Mouse (Mus musculus) C2C12 (cell line): ENCODE data around the gene Vipr1. TPM values are rescaled to one million over a fixed set of nuclear protein-coding genes. Genes with fewer than 3 reads are reported as not detected.

Source experiments
- H3K27me3 ChIP-seq: one replicate; pipeline ENCODE4 v1.6.1; 2011; ENCODE audit not compliant: control insufficient read depth, insufficient read depth, insufficient read length
- H3K36me3 ChIP-seq: one replicate; pipeline ENCODE4 v1.6.1; 2011; ENCODE audit not compliant: control insufficient read depth, insufficient read depth
- H3K4me3 ChIP-seq: one replicate; pipeline ENCODE4 v1.5.1; 2011; ENCODE audit warnings: mild to moderate bottlenecking, control low read depth; ENCODE audit not compliant: poor library complexity, insufficient read depth, severe bottlenecking
- H3K79me2 ChIP-seq: one replicate; pipeline ENCODE4 v1.6.1; 2011; ENCODE audit not compliant: control insufficient read depth, insufficient read depth
- H3K79me3 ChIP-seq: one replicate; pipeline ENCODE4 v1.6.1; 2011; ENCODE audit warnings: low read depth, control low read depth
- H3ac ChIP-seq: one replicate; pipeline ENCODE3; 2011; ENCODE audit warnings: low read depth; ENCODE audit not compliant: control insufficient read depth, insufficient read length
- CEBPB ChIP-seq: IDR thresholded peaks from one replicate; pipeline ENCODE4 v1.6.1; 2011; ENCODE audit warnings: low read depth, mild to moderate bottlenecking, control low read depth, moderate library complexity
- CTCF ChIP-seq: IDR thresholded peaks from one replicate; pipeline ENCODE4 v1.5.1; 2011; ENCODE audit not compliant: control insufficient read depth, insufficient read depth, insufficient read length
- FOSL1 ChIP-seq: IDR thresholded peaks from one replicate; pipeline ENCODE4 v1.8.0; 2011; ENCODE audit warnings: mild to moderate bottlenecking, low read length; ENCODE audit not compliant: poor library complexity, insufficient read depth, severe bottlenecking
- MAX ChIP-seq: IDR thresholded peaks from one replicate; pipeline ENCODE4 v1.6.1; 2011; ENCODE audit warnings: mild to moderate bottlenecking, control low read depth
- MYOD1 ChIP-seq: IDR thresholded peaks from one replicate; pipeline ENCODE4 v1.6.1; 2011; ENCODE audit warnings: low read depth; ENCODE audit not compliant: control insufficient read depth, insufficient read length
- MYOG ChIP-seq: IDR thresholded peaks from one replicate; pipeline ENCODE4 v1.6.1; 2011; ENCODE audit not compliant: control insufficient read depth, insufficient read length; ENCODE audit errors: extremely low read depth
- USF1 ChIP-seq: IDR thresholded peaks from one replicate; pipeline ENCODE4 v1.6.1; 2011; ENCODE audit warnings: low read depth, mild to moderate bottlenecking, control low read depth, moderate library complexity
- polyA plus RNA-seq: library from polyadenylated mRNA; unstranded; fragments of >200 nt; fragmentation: generic; extraction: Trizol; gene quantifications from one replicate; pipeline ENCODE4 v1.2.1, GENCODE M21; 2012; ENCODE audit warnings: missing spikeins

Gene Vipr1
- polyA plus RNA-seq, 1 experiment = 0.19 TPM

GRCm38 (mm10) chr9:121600201-121600860 is 42.2 kb upstream of the Vipr1 start:
- Histone ChIP-seq H3K36me3 (no peaks in the 10 kb centered on the region), H3K4me3 (no peak overlapping the region), H3K79me3 (no peaks in the 10 kb centered on the region), H3K79me2 (no peaks in the 10 kb centered on the region), H3ac (no peak overlapping the region), H3K27me3 (peaks cover 8% of the 10 kb centered on the region)
- no peak for TF ChIP-seq CEBPB
- no peak for TF ChIP-seq MYOD1
- no peak for TF ChIP-seq MYOG
- no peak for TF ChIP-seq USF1

DNA sequence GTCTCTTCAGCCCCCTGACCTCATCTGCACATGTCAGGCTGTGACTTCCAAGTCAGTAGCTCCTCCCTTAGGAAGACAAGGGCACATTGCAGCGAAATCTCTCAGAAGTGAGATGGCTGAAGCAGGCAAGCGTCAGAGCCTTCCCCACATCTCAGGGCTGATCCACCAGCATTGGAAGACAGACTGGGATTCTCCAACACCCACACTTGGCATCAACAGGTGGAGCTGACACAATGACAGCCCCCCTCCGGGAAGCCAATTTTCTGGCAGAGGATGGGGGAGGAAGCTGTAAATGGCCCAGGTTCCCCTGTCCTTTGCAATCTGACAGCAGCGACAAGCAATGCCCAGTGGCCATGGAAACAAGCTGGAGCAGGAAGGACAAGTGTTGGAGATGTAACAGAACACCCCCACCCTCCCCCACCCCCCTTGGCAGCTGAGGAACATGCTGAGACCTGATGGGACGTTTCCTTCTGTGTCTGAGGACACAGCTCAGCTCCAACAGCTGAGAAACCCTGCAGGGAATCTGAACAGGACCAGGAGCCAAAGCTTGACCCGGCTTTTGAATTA is 41.6 kb upstream of the Vipr1 start:
- Histone ChIP-seq H3K4me3 (no peak overlapping the region), H3K79me3 (no peaks in the 10 kb centered on the region), H3K36me3 (no peaks in the 10 kb centered on the region), H3K79me2 (no peaks in the 10 kb centered on the region), H3ac (no peak overlapping the region), H3K27me3 (peaks cover 8% of the 10 kb centered on the region)
- TF ChIP-seq MAX (no peak), USF1 (no peak), MYOD1 (no peak), MYOG (no peak), FOSL1 (no peak), CTCF (no peak), CEBPB (no peak)

DNA sequence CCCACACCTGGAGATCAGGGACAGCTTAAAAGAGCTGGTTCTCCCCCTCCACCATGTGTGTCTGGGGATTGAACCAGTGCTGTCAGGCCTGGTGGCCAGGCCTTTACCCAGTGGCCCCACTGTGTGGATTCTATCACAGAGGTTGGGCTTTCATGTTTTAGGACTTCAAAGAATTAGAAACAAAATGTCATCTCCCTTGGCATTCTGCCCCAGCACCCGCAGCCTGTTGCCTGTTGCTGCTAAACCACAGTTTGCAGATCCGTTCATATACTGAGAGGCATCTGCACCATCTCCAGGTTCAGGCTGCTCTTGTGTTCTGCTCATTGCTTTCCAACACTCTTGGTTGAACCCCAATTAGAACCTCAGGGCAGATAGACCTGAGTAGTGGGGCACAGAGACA is 40.1 kb upstream of the Vipr1 start:
- TF ChIP-seq CTCF (no peak), CEBPB (no peak), MYOG (no peak), MYOD1 (no peak), FOSL1 (no peak), MAX (no peak), USF1 (no peak)
- H3K79me2 ChIP-seq = no peaks in the 10 kb centered on the region
- no peak overlapping the region for H3K4me3 ChIP-seq
- H3K79me3 ChIP-seq = no peaks in the 10 kb centered on the region
- no peak overlapping the region for H3ac ChIP-seq
- H3K36me3 ChIP-seq = no peaks in the 10 kb centered on the region
- peaks cover 8% of the 10 kb centered on the region for H3K27me3 ChIP-seq

GRCm38 (mm10) chr9:121605414-121606278 is 36.9 kb upstream of the Vipr1 start:
- TF ChIP-seq MAX (no peak), MYOG (no peak), CEBPB (no peak), CTCF (peak; percentile 68), FOSL1 (no peak), USF1 (no peak), MYOD1 (no peak)
- Histone ChIP-seq H3K4me3 (no peak overlapping the region), H3K79me2 (no peaks in the 10 kb centered on the region), H3K36me3 (no peaks in the 10 kb centered on the region), H3ac (no peak overlapping the region), H3K79me3 (no peaks in the 10 kb centered on the region), H3K27me3 (peaks cover 17% of the 10 kb centered on the region)

GRCm38 (mm10) chr9:121606498-121607096 is 35.9 kb upstream of the Vipr1 start:
- H3K27me3 ChIP-seq = peaks cover 13% of the 10 kb centered on the region
- TF ChIP-seq CTCF (no peak), USF1 (no peak), MAX (no peak), MYOD1 (no peak), FOSL1 (no peak), CEBPB (no peak)
- H3K79me3 ChIP-seq = no peaks in the 10 kb centered on the region
- no peaks in the 10 kb centered on the region for H3K79me2 ChIP-seq
- H3K4me3 ChIP-seq = no peak overlapping the region
- H3K36me3 ChIP-seq = no peaks in the 10 kb centered on the region
- no peak overlapping the region for H3ac ChIP-seq
